Mouse (Mus musculus) frontal cortex, adult (tissue): ENCODE results near the gene Tbc1d24.

Experiments
- ATAC-seq: cut with Nextera tagmentation; 2 replicates; pipeline ENCODE4 v1.9.2; 2017; ENCODE audit warnings: mild to moderate bottlenecking, moderate library complexity, mixed read lengths; ENCODE audit not compliant: low TSS enrichment

The Tbc1d24 gene

DNA sequence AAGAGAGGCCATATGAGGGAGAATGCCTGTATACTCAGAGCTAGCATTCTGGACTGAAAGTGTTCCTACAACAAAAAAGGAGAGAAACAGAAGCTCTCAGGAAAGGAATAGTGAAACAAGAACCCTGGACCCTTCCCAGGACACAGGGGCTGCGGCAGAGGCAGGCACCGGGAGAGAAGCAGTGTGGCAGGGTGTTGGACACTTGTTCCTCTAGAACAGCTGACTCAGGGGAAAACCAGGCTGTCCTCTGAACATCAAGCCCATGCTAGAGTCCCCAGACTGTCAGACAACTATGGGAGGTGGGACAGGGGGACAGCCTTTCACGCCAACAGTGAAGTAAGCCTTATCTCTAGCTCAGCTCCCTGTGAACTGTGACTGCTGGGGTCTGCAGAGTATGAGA, 5.2 kb upstream of the Tbc1d24 start:
- no peak for ATAC-seq

DNA sequence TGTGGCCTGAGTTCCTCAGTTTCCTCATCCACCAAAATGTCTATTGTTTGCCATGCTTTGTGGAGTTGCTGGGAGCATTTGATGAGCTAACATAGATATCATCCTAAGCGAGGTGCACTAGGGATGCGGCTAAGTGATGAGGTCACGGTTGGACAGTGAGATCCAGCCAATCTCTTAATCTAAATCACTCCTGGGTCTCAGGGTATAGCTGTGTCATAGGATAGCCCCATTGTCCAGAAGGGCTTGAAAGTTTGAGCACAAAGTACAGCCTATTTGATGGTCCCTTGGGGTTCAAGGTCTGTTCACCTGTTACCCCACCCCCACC, 4.5 kb upstream of the Tbc1d24 start:
- ATAC-seq = no peak

- no peak for ATAC-seq
These were observed 3.9 kb upstream of the Tbc1d24 start, which contains the start of gene Ntn3 for GRCm38 (mm10) chr17:24209043-24209915. Gene Ntn3, minus strand, starts transcription at chr17:24209531.

DNA sequence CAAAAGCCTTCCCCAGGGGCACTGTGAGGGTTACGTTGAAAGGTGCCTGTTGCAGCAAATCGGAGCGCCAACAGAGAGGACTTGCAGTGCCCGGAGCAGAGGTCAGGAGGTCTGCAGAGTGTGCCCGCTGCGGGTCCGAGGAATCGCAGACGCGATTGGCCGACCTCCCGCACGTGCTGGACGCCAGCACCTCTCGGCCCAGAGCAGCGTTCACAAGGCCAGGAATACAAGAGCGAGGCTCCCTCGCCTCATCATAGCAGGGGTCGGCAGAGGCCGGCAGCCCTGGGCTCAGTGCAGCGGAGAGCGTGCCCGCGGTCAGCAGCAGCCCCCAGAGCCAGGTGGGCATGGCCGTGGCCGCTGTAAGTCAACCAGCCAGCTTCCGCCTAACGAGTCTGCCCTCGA, 3.3 kb upstream of the Tbc1d24 start:
- ATAC-seq = no peak

DNA sequence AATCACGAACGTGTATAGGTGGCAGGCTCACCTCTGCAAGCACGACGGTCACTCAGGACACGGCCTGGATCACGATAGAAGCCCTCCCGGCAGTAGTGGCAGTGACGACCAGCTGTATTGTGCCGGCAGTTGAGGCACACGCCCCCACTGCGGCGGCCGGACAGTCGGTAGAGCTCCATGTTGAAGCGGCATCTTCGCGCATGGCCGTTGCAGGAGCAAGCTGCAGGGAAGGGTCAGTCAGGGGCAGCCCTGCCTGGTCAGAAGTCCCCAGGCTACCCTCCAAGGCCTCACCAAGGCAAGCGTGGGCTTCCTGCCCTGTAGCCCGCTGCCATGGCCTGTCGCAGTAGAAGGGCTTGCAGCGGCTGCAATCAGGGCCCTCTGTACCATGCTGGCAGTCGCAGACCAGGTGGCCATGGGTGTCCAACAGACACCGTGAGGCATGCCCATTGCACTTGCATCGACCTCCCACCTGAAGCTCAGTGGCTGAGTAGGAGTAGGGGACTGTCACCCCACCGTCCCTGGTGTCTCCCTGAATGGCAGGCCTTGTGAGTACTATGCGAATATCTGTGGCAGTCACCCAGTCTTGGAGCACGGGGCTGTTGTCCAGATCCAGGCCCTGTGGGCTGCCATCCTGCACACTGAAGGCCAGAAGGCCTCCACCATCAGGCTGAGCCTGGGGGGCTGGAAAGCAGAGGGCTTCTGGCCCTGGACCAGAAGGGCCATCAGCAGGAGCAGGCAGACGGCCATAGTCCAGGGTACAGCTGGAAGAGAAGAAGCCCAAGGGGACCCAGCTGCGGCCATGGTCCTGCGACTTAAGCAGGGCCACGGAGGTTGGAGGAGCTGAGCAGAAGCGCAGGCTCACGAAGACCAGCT, 2.6 kb upstream of the Tbc1d24 start:
- no peak for ATAC-seq

- ATAC-seq = peak; percentile 36; the same call in 1 of the 2 replicates
These were observed 1.3 kb upstream of the Tbc1d24 start for GRCm38 (mm10) chr17:24206451-24207351.

GRCm38 (mm10) chr17:24205908-24206361, 573 bp upstream of the Tbc1d24 start:
- ATAC-seq = 0 out of 2 replicates have a peak, but pooled peaks have one; percentile 8

GRCm38 (mm10) chr17:24204846-24205245, 516 bp downstream of the Tbc1d24 start:
- no peak for ATAC-seq

- ATAC-seq = no peak
These were observed 1.5 kb downstream of the Tbc1d24 start for GRCm38 (mm10) chr17:24203611-24204534.

GRCm38 (mm10) chr17:24203068-24203467, 2.3 kb downstream of the Tbc1d24 start:
- ATAC-seq = no peak

- ATAC-seq = no peak
These were observed 4.3 kb downstream of the Tbc1d24 start for GRCm38 (mm10) chr17:24201092-24201491.

- no peak for ATAC-seq
These were observed 5.6 kb downstream of the Tbc1d24 start for GRCm38 (mm10) chr17:24199741-24200140.

DNA sequence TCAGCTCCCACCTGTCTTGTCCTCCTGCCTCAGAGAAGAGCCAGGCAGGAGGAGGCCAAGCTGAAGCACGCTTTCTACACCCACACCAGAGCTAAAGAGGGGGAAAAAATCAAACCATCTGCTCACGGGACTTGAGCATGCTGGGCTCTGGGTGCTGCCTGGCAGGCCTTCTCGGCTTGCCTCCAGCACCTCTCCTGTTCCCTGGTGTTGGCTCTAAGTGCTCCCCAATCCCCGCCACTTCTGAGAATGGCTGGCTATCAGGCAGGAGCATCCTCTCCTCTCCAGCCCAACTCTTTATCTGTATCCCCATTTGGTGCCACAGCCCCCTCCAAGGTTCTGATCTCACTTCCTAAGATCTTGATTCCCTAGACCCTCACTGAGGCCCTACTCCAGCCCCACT, 6.1 kb downstream of the Tbc1d24 start:
- peak; percentile 64 for ATAC-seq

DNA sequence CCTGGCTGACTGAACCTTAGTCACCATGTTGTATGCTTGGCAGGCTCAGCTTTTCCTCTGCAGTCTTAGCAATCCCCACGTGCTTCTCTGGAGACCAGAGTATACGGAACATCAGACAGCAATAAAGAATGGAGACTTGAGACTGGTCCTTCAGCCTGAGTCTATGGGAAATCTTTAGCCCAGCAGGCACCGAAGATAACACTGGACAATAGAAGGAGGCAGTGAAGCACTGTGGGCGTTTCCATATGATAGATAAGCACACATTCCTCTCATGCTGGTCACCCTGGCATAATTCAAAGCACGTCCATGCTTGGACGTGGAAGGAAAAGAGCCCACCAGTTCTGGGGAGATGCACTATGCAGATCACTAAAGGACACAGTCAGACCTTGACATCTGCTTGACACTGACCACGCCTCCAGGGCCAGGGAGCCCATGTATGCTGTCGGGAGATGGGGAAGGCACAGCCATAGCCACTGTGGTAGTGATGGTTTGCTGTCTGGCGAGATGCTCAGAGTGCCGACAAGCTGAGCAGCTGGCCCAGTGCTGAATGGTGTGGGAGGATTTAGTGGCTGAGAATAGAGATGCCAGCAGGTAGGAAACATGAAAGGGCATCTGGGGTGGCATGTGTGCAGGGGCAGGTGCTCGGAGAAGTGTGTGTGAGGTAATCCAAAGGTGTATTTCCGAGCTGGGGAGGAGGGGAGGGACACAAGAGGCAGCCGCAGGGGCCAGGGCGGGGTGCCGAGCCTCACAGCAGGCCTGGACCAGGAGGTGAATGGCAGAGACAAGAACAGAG, 8.1 kb downstream of the Tbc1d24 start:
- peak; percentile 57; the same call in 1 of the 2 replicates for ATAC-seq

DNA sequence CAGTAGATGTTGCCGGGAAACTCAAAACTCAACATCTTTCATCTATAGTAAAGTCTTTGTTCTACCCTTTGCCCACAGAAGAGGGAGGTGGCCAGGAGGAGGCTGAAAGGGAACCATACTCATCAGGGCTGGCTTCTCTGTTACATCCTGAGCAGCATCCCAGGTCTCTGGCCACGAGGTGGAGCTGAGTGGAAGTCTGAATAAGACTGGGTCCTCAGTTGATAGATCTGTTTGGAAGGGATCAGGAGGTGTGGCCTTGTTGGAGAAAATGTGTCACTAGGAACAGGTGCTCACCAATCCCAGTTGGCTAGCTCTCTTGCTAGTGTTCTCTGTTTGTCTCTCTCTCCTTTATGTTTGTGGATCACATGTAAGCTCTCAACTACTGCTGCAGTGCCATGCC, 10.0 kb downstream of the Tbc1d24 start:
- no peak for ATAC-seq

- no peak for ATAC-seq
These were observed 11.6 kb downstream of the Tbc1d24 start for GRCm38 (mm10) chr17:24193769-24194168.

GRCm38 (mm10) chr17:24193268-24193667, 12.1 kb downstream of the Tbc1d24 start:
- no peak for ATAC-seq

GRCm38 (mm10) chr17:24192848-24193247, 12.5 kb downstream of the Tbc1d24 start:
- ATAC-seq = no peak

DNA sequence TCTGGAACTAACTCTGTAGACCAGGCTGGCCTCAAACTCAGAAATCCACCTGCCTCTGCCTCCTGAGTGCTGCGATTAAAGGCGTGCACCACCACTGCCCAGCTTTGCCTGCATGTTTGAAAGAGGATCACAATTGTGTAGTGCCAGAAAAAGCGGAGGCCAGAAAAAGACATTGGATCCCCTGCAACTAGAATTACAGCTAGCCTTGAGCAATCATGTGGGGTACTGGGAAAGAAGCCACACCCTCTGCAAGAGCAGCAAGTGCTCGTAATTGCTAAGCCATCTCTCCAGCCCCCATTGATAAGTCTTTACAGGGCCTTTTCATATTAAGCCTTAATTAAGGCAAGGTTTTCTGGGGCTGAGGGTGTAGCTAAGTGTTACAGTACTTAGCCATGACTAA, 13.9 kb downstream of the Tbc1d24 start:
- no peak for ATAC-seq

DNA sequence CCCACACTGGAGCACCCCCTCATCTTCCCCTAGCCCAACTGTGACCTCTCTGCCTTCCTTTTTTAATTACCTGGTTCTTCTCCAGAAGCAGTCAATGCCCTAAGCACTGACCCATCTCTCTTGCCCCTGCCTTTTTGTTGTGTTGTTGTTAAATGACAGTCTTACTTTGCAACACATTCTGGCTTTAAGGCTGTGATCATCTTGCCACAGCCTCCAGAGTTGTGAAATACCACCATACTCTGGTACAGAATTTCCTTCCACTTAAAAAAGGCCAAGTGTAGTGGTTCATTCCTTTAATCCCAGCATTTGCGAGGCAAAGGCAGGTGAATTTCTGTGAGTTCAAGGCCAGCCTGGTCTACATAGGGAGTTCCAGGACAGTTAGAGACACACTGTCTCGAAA, 14.4 kb downstream of the Tbc1d24 start:
- no peak for ATAC-seq
